Comparison of ENCODE assay signal across 9 mouse cellular contexts in the genomic region with DNA sequence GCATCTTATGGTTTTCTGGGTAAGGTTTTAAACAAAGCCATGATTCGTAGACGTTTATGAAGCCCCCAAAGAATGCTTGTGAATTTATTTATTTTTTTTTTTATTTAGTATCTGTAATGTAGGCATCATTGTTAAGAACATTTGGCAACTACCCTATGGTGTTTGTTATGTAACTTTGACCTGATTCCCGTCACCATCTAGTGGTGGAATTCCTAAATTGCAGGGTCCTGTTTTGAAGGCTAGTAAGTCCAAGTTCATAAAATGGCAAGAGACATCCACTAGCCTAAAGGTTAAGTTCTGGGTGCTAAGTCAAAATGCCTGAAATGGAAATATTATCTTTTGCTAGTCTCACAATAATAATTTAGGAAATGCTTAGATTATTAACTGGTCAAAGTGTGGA. TPM values are rescaled to one million over a fixed set of nuclear protein-coding genes. Genes with fewer than 3 reads are reported as not detected.
DNase-seq lines count a peak whose midpoint lies in the region; ATAC-seq and TF ChIP-seq lines count a peak whose summit lies in the region.
"Had no signal": no experiment of that assay in that cellular context is flagged by ENCODE, and none has a peak within 500 bp of the region (broad histone marks: within the 10 kb centered on the region; RNA-seq: fewer than 3 reads in every experiment).

No protein-coding gene starts in this region.

- ATAC-seq in erythroid progenitor cell, adult 5-6 weeks (replicated peaks; ENCODE audit: low FRiP score, poor library complexity, severe bottlenecking), result no peak

- peak; percentile 54 for DNase-seq in adrenal gland, postnatal 10 days
- no peak for DNase-seq in adrenal gland, postnatal 25 days
- peak; percentile 35 for DNase-seq in layer of hippocampus, adult 9-10 months (ENCODE audit: low spot score)
- no peak for DNase-seq in layer of hippocampus, adult 8-10 months (ENCODE audit: low spot score in 2 of 2)
- peak; percentile 88 for DNase-seq in brain, adult 2 months (ENCODE audit: low read depth, low spot score)
- DNase-seq in lung, adult 2 months, result no peak
- DNase-seq in left cerebral cortex, postnatal 4 days, result no peak

- H3K4me1 ChIP-seq in lung, adult 2 months (ENCODE audit: control insufficient read depth, insufficient read depth, low read length), result no peaks in the 10 kb centered on the region

- H3K4me3 ChIP-seq in lung, adult 2 months (replicated peaks; ENCODE audit: extremely low read depth, low read depth, low read length), result no peak overlapping the region
- H3K4me3 ChIP-seq: erythroblast, embryonic 14.5 days had no signal

- peak; percentile 35; the same call in 1 of the 2 replicates for TF ChIP-seq CTCF in lung, adult 2 months (IDR thresholded peaks at IDR 0.05; ENCODE audit: insufficient read depth, low read length)

- no peak for TF ChIP-seq POLR2A in lung, adult 2 months (IDR thresholded peaks at IDR 0.05; ENCODE audit: borderline replicate concordance, extremely low read depth, low read depth, low read length)

- intact Hi-C loops in left cerebral cortex, postnatal 4 days (cut with DNase I), result no loop called here

- 30% methylated on average over 3 of the region's 3 CpGs for WGBS in lung, adult 2 months

RNA-seq across cellular contexts. Expression of a gene that starts 37.0 kb away (rescaled TPM):
- total RNA-seq in adrenal gland, postnatal 10 days (2021), result 100 to 1,000 TPM in 1 of 2 experiments, 10 to 100 TPM in 1; 83.4 to 147 TPM
- 191 and 315 TPM in 2 replicates for total RNA-seq in adrenal gland, postnatal 25 days (2021)
- 100 to 1,000 TPM; 346 to 399 (median 369) TPM for total RNA-seq in layer of hippocampus, adult 8-10 months (2022)
- polyA plus RNA-seq in lung, adult 2 months (2012; rRNA removed), result 14.1 and 21.7 TPM in 2 replicates
- total RNA-seq in erythroid progenitor cell, adult 5-6 weeks (2015; ENCODE audit: low replicate concordance), result 6.8 and 9.6 TPM in 2 replicates
- total RNA-seq in erythroid progenitor cell, adult 5-6 weeks (2017; ENCODE audit: low replicate concordance), result 6.4 TPM in 1 of 2 replicates, not detected in the other
- total RNA-seq in left cerebral cortex, postnatal 4 days (2021), result 10 to 100 TPM; 75.4 to 89.8 TPM

RNA-seq across cellular contexts. Expression of a gene that starts 47.2 kb away (rescaled TPM):
- total RNA-seq in adrenal gland, postnatal 10 days (2021), result under 1 TPM; 0.21 to 0.42 TPM
- 0.21 TPM in 1 of 2 replicates, not detected in the other for total RNA-seq in adrenal gland, postnatal 25 days (2021)
- total RNA-seq in layer of hippocampus, adult 8-10 months (2022), result 100 to 1,000 TPM in 3 of 4 experiments, 10 to 100 TPM in 1; 94.0 to 124 (median 105) TPM
- 0.03 and 0.06 TPM in 2 replicates for polyA plus RNA-seq in lung, adult 2 months (2012; rRNA removed)
- not detected in 2 replicates for total RNA-seq in erythroid progenitor cell, adult 5-6 weeks (2015; ENCODE audit: low replicate concordance)
- not detected in 2 replicates for total RNA-seq in erythroid progenitor cell, adult 5-6 weeks (2017; ENCODE audit: low replicate concordance)
- 10 to 100 TPM; 24.6 to 25.8 TPM for total RNA-seq in left cerebral cortex, postnatal 4 days (2021)
- polyA plus RNA-seq: erythroblast, embryonic 14.5 days had no signal

Comparison
In these comparisons a context has a peak if more than half of its experiments do, and no peak if none do; other contexts are left out.
1. DNase-seq: peak in adrenal gland, postnatal 10 days (single experiment), layer of hippocampus, adult 9-10 months (single experiment) and brain, adult 2 months (single experiment); none in adrenal gland, postnatal 25 days (single experiment), layer of hippocampus, adult 8-10 months (0 of 2), lung, adult 2 months (single experiment) and left cerebral cortex, postnatal 4 days (single experiment).
2. RNA of a gene that starts 37.0 kb away (total RNA-seq): 346 to 399 TPM in layer of hippocampus, adult 8-10 months, 191 to 315 TPM in adrenal gland, postnatal 25 days, 83.4 to 147 TPM in adrenal gland, postnatal 10 days and 75.4 to 89.8 TPM in left cerebral cortex, postnatal 4 days; 6.4 to 9.6 TPM in erythroid progenitor cell, adult 5-6 weeks; every median in the first group is over 4 times any median in the second.
3. RNA of a gene that starts 47.2 kb away (total RNA-seq): 94.0 to 124 TPM in layer of hippocampus, adult 8-10 months and 24.6 to 25.8 TPM in left cerebral cortex, postnatal 4 days; 0.21 to 0.42 TPM in adrenal gland, postnatal 10 days, 0.21 TPM in adrenal gland, postnatal 25 days and not detected in erythroid progenitor cell, adult 5-6 weeks; every median in the first group is over 10 times any median in the second.